8 mouse cellular contexts compared by ENCODE assay signal in the genomic region with DNA sequence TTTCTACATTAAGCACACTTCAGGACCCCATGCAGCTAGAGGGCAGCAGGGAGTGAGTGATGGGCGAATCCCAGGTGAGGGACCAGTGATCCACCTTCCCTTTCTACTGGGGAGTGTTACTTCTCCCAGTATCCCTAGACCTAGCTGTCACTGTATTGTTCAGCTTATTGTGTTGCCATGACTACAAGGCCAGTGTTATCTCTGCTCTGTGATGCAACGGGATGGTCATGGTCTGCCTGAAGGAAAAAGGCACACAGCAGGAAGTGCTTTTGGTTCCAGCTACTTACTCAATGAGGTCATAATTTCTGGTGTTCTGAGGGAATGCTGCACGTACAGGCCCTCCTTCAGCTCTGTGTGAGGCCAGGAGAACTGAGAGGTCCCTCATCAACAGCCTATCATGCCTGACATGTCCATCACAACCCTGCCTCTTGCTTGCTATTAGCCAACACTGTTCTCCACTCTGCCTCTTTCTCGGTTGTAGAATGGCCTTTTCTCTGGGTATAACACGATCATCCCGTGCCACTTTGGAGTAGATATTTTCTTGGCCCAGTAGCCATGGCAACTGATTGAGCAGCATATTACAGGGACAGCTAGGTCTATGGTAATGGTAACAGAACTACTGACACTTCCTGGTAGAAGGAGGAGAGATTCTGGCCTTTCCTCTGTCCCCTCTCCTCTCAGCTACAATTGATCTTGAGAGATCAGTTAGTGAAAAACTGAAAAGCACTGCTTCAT.
DNase-seq lines count a peak whose midpoint lies in the region; ATAC-seq and TF ChIP-seq lines count a peak whose summit lies in the region.

No protein-coding gene starts in this region.

- H3K4me1 ChIP-seq in liver, adult 2 months (ENCODE audit: control insufficient read depth, insufficient read depth, low read length), result no peaks in the 10 kb centered on the region
- H3K4me1 ChIP-seq in heart, postnatal 0 days (ENCODE audit: control insufficient read depth, insufficient read depth), result peaks cover 32% of the 10 kb centered on the region; the same call in 1 of the 2 replicates
- peaks cover 3% of the 10 kb centered on the region; the same call in 1 of the 2 replicates for H3K4me1 ChIP-seq in midbrain, postnatal 0 days (ENCODE audit: insufficient read depth, low read length)
- H3K4me1 ChIP-seq in kidney, embryonic 16.5 days (ENCODE audit: insufficient read depth, low read length), result peaks cover 19% of the 10 kb centered on the region

- WGBS in liver, adult 2 months, result 70% methylated on average over 6 of the region's 6 CpGs
- WGBS in heart, postnatal 0 days, result 44% methylated on average over 6 of the region's 6 CpGs
- 28% methylated on average over 6 of the region's 6 CpGs for WGBS in midbrain, postnatal 0 days
- 66% methylated on average over 6 of the region's 6 CpGs for WGBS in kidney, embryonic 16.5 days

- no peaks in the 10 kb centered on the region for H3K79me2 ChIP-seq in liver, adult 2 months (ENCODE audit: control insufficient read depth, insufficient read depth, low read length)

- no peak for TF ChIP-seq POLR2A in liver, adult 2 months (IDR thresholded peaks at IDR 0.05; ENCODE audit: extremely low read depth, insufficient read depth, low read length)

- H3K4me3 ChIP-seq in liver, adult 2 months (ENCODE audit: insufficient read depth, low read depth, low read length), result no peak overlapping the region
- no peak overlapping the region for H3K4me3 ChIP-seq in heart, postnatal 0 days (ENCODE audit: low read depth, low read length)
- no peak overlapping the region for H3K4me3 ChIP-seq in midbrain, postnatal 0 days (ENCODE audit: low read depth, low read length)
- no peak overlapping the region for H3K4me3 ChIP-seq in kidney, embryonic 16.5 days (ENCODE audit: low read length)

- TF ChIP-seq CTCF in liver, adult 2 months (IDR thresholded peaks at IDR 0.05; ENCODE audit: low read depth, low read length), result peak; percentile 43
- peak; percentile 34 for TF ChIP-seq CTCF in heart, postnatal 0 days (IDR thresholded peaks at IDR 0.05; ENCODE audit: low read depth)
- TF ChIP-seq CTCF in midbrain, postnatal 0 days (IDR thresholded peaks at IDR 0.05), result peak; percentile 38; the same call in 1 of the 2 replicates

- H3K36me3 ChIP-seq in liver, adult 2 months (ENCODE audit: control insufficient read depth, insufficient read depth, low read length), result no peaks in the 10 kb centered on the region
- no peaks in the 10 kb centered on the region for H3K36me3 ChIP-seq in heart, postnatal 0 days (replicated peaks; ENCODE audit: control insufficient read depth, insufficient read depth, low read length)
- no peaks in the 10 kb centered on the region for H3K36me3 ChIP-seq in midbrain, postnatal 0 days (ENCODE audit: insufficient read depth, low read length)
- no peaks in the 10 kb centered on the region for H3K36me3 ChIP-seq in kidney, embryonic 16.5 days (ENCODE audit: insufficient read depth, low read length)

- no peak overlapping the region for H3K27ac ChIP-seq in liver, adult 2 months (replicated peaks; ENCODE audit: insufficient read depth, low read depth, low read length)
- H3K27ac ChIP-seq in heart, postnatal 0 days (ENCODE audit: low read depth), result peak overlapping the region; percentile 16; the same call in 1 of the 2 replicates
- peak overlapping the region; percentile 52; the same call in 1 of the 2 replicates for H3K27ac ChIP-seq in midbrain, postnatal 0 days (ENCODE audit: low read depth, low read length)
- H3K27ac ChIP-seq in kidney, embryonic 16.5 days (ENCODE audit: low read length), result no peak overlapping the region

- no peak overlapping the region for H3K4me2 ChIP-seq in heart, postnatal 0 days (ENCODE audit: low read depth, low read length)
- no peak overlapping the region for H3K4me2 ChIP-seq in midbrain, postnatal 0 days (ENCODE audit: low read depth, low read length, poor library complexity, severe bottlenecking)
- no peak overlapping the region for H3K4me2 ChIP-seq in kidney, embryonic 16.5 days (replicated peaks; ENCODE audit: low read depth, low read length)

- TF ChIP-seq EP300 in heart, postnatal 0 days (IDR thresholded peaks at IDR 0.05; ENCODE audit: low read depth), result no peak

- DNase-seq in liver, adult 2 months (ENCODE audit: extremely low read depth, low read depth, low spot score), result no peak
- DNase-seq in liver, result no peak
- DNase-seq in adrenal gland, postnatal 10 days, result peak; percentile 30
- DNase-seq in heart, postnatal 0 days (ENCODE audit: low spot score), result peak; percentile 77
- DNase-seq in midbrain, postnatal 0 days (ENCODE audit: low spot score), result peak; percentile 67
- DNase-seq in spleen, postnatal 36 days (ENCODE audit: low spot score in 2 of 2), result no peak
- no peak for DNase-seq in urinary bladder, adult 18-20 months (ENCODE audit: low spot score in 2 of 2)

- H3K27me3 ChIP-seq in liver, adult 2 months (ENCODE audit: control insufficient read depth, insufficient read depth, low read length), result no peaks in the 10 kb centered on the region
- no peaks in the 10 kb centered on the region for H3K27me3 ChIP-seq in heart, postnatal 0 days (ENCODE audit: control insufficient read depth, insufficient read depth, low read length)
- no peaks in the 10 kb centered on the region for H3K27me3 ChIP-seq in midbrain, postnatal 0 days (ENCODE audit: insufficient read depth, low read length)
- no peaks in the 10 kb centered on the region for H3K27me3 ChIP-seq in kidney, embryonic 16.5 days (ENCODE audit: insufficient read depth, low read length)

- no peaks in the 10 kb centered on the region for H3K9me3 ChIP-seq in heart, postnatal 0 days (replicated peaks; ENCODE audit: control insufficient read depth, low read length)
- no peaks in the 10 kb centered on the region for H3K9me3 ChIP-seq in midbrain, postnatal 0 days (ENCODE audit: low read length)
- no peaks in the 10 kb centered on the region for H3K9me3 ChIP-seq in kidney, embryonic 16.5 days (ENCODE audit: low read length)

- ATAC-seq in heart, postnatal 0 days (ENCODE audit: insufficient read depth, low read depth), result peak; percentile 84
- ATAC-seq in midbrain, postnatal 0 days (ENCODE audit: low FRiP score), result peak; percentile 82
- no peak for ATAC-seq in kidney, embryonic 16.5 days (ENCODE audit: low FRiP score, low TSS enrichment)

- H3K9ac ChIP-seq in liver, adult 2 months (ENCODE audit: low read depth, low read length), result no peak overlapping the region
- no peak overlapping the region for H3K9ac ChIP-seq in heart, postnatal 0 days (replicated peaks; ENCODE audit: low read depth, low read length)
- no peak overlapping the region for H3K9ac ChIP-seq in midbrain, postnatal 0 days (replicated peaks; ENCODE audit: low read length, poor library complexity, severe bottlenecking)
- H3K9ac ChIP-seq in kidney, embryonic 16.5 days (replicated peaks; ENCODE audit: low read length), result no peak overlapping the region

Comparison
In these comparisons a context has a peak if more than half of its experiments do, and no peak if none do; other contexts are left out.
1. DNase-seq: peak in adrenal gland, postnatal 10 days (single experiment), heart, postnatal 0 days (single experiment) and midbrain, postnatal 0 days (single experiment); none in liver, adult 2 months (single experiment), liver (single experiment), spleen, postnatal 36 days (0 of 2) and urinary bladder, adult 18-20 months (0 of 2).
2. H3K27ac ChIP-seq: peak in heart, postnatal 0 days (single experiment) and midbrain, postnatal 0 days (single experiment); none in liver, adult 2 months (single experiment) and kidney, embryonic 16.5 days (single experiment).
3. Peak in every context shown above with its lines, with median percentiles within 50 percentile points of each other: CTCF ChIP-seq.